In genomic region chr10:80596318-80596717, GRCm38 (mm10) we compare ENCODE assay signal across 20 mouse cellular contexts. TPM values are rescaled to one million over a fixed set of nuclear protein-coding genes. Genes with fewer than 3 reads are reported as not detected.
DNase-seq lines count a peak whose midpoint lies in the region; ATAC-seq and TF ChIP-seq lines count a peak whose summit lies in the region.
"Had no signal": no experiment of that assay in that cellular context is flagged by ENCODE, and none has a peak within 500 bp of the region (broad histone marks: within the 10 kb centered on the region; RNA-seq: fewer than 3 reads in every experiment).

No protein-coding gene starts in this region.

- H3K27ac ChIP-seq in liver, embryonic 13.5 days: peak overlapping the region; percentile 7; the same call in 1 of the 2 replicates
- no peak overlapping the region for H3K27ac ChIP-seq in liver, postnatal 0 days (ENCODE audit: low read depth)
- H3K27ac ChIP-seq in stomach, postnatal 0 days (replicated peaks): 0 out of 2 replicates have a peak overlapping the region, but pooled peaks have one; percentile 18
- H3K27ac ChIP-seq: embryonic facial prominence, embryonic 13.5 days; forebrain, embryonic 12.5 days; heart, adult 2 months; heart, embryonic 15.5 days had no signal

- no peaks in the 10 kb centered on the region for H3K36me3 ChIP-seq in liver, embryonic 13.5 days
- H3K36me3 ChIP-seq in liver, postnatal 0 days (replicated peaks; ENCODE audit: insufficient read depth, low read length): no peaks in the 10 kb centered on the region
- H3K36me3 ChIP-seq in stomach, postnatal 0 days (ENCODE audit: control insufficient read depth, insufficient read depth, low read length): no peaks in the 10 kb centered on the region
- H3K36me3 ChIP-seq: embryonic facial prominence, embryonic 13.5 days; forebrain, embryonic 12.5 days; heart, embryonic 15.5 days had no signal

- H3K4me3 ChIP-seq in liver, embryonic 13.5 days (replicated peaks): no peak overlapping the region
- no peak overlapping the region for H3K4me3 ChIP-seq in liver, postnatal 0 days (ENCODE audit: low read depth, low read length)
- no peak overlapping the region for H3K4me3 ChIP-seq in stomach, postnatal 0 days (ENCODE audit: low read depth, low read length)
- no peak overlapping the region for H3K4me3 ChIP-seq in lung, adult 2 months (replicated peaks; ENCODE audit: extremely low read depth, low read depth, low read length)
- H3K4me3 ChIP-seq: embryonic facial prominence, embryonic 13.5 days; forebrain, embryonic 12.5 days; heart, adult 2 months; heart, embryonic 15.5 days had no signal

- peak; percentile 46 for DNase-seq in adrenal gland, postnatal 14 days
- no peak for DNase-seq in adrenal gland, postnatal 4 days (ENCODE audit: low spot score in 2 of 2)
- DNase-seq in liver, embryonic 13.5 days: no peak
- DNase-seq in liver, postnatal 0 days: no peak
- peak; percentile 50 for DNase-seq in Muller cell, postnatal 12 days (ENCODE audit: inconsistent ontology term)
- no peak for DNase-seq in stomach, postnatal 0 days (ENCODE audit: low spot score)
- no peak for DNase-seq in lung, adult 2 months
- DNase-seq: adrenal gland, adult 8-10 months; cerebellum, adult 11 months; cerebellum, adult 9-10 months; cerebellum, postnatal 25 days; gastrocnemius, postnatal 14 days; heart, adult 2 months had no signal

- TF ChIP-seq POLR2A in lung, adult 2 months (IDR thresholded peaks at IDR 0.05; ENCODE audit: borderline replicate concordance, extremely low read depth, low read depth, low read length): no peak

- no peaks in the 10 kb centered on the region for H3K9me3 ChIP-seq in liver, embryonic 13.5 days (replicated peaks)
- H3K9me3 ChIP-seq in liver, postnatal 0 days (ENCODE audit: low read length): no peaks in the 10 kb centered on the region
- H3K9me3 ChIP-seq in stomach, postnatal 0 days (ENCODE audit: control insufficient read depth, low read length): no peaks in the 10 kb centered on the region
- H3K9me3 ChIP-seq: embryonic facial prominence, embryonic 13.5 days; forebrain, embryonic 12.5 days; heart, embryonic 15.5 days had no signal

- peak overlapping the region; percentile 39; the same call in 1 of the 2 replicates for H3K9ac ChIP-seq in liver, embryonic 13.5 days
- H3K9ac ChIP-seq in liver, postnatal 0 days (replicated peaks): no peak overlapping the region
- no peak overlapping the region for H3K9ac ChIP-seq in stomach, postnatal 0 days (ENCODE audit: low read length)
- H3K9ac ChIP-seq: embryonic facial prominence, embryonic 13.5 days; forebrain, embryonic 12.5 days; heart, embryonic 15.5 days had no signal

- TF ChIP-seq EP300 in liver, postnatal 0 days (IDR thresholded peaks at IDR 0.05; ENCODE audit: low read depth): no peak
- no peak for TF ChIP-seq EP300 in stomach, postnatal 0 days (optimal IDR thresholded peaks at IDR 0.05)

- no peak for ATAC-seq in liver, embryonic 13.5 days (ENCODE audit: low read depth)
- no peak for ATAC-seq in liver, postnatal 0 days
- ATAC-seq in stomach, postnatal 0 days (ENCODE audit: low FRiP score, low TSS enrichment): no peak
- ATAC-seq: forebrain, embryonic 16.5 days; hindbrain, embryonic 16.5 days; inflammation-experienced regulatory T-cells, adult 6 months had no signal

- H3K27me3 ChIP-seq in liver, embryonic 13.5 days: no peaks in the 10 kb centered on the region
- H3K27me3 ChIP-seq in liver, postnatal 0 days (ENCODE audit: insufficient read depth, low read length): no peaks in the 10 kb centered on the region
- H3K27me3 ChIP-seq in stomach, postnatal 0 days (ENCODE audit: control insufficient read depth, insufficient read depth, low read length): no peaks in the 10 kb centered on the region
- H3K27me3 ChIP-seq: embryonic facial prominence, embryonic 13.5 days; heart, embryonic 15.5 days had no signal

- peaks cover 51% of the 10 kb centered on the region for H3K4me1 ChIP-seq in liver, embryonic 13.5 days (replicated peaks)
- peaks cover 7% of the 10 kb centered on the region; the same call in 1 of the 2 replicates for H3K4me1 ChIP-seq in liver, postnatal 0 days (ENCODE audit: insufficient read depth)
- no peaks in the 10 kb centered on the region for H3K4me1 ChIP-seq in stomach, postnatal 0 days (replicated peaks; ENCODE audit: control insufficient read depth, insufficient read depth)
- H3K4me1 ChIP-seq in lung, adult 2 months (ENCODE audit: control insufficient read depth, insufficient read depth, low read length): no peaks in the 10 kb centered on the region
- H3K4me1 ChIP-seq: embryonic facial prominence, embryonic 13.5 days; forebrain, embryonic 12.5 days; heart, embryonic 15.5 days had no signal

- no peak overlapping the region for H3K4me2 ChIP-seq in liver, embryonic 13.5 days
- no peak overlapping the region for H3K4me2 ChIP-seq in liver, postnatal 0 days (ENCODE audit: low read depth, low read length)
- H3K4me2 ChIP-seq in stomach, postnatal 0 days (replicated peaks; ENCODE audit: low read depth): no peak overlapping the region
- H3K4me2 ChIP-seq: embryonic facial prominence, embryonic 13.5 days; forebrain, embryonic 12.5 days; heart, embryonic 11.5 days; heart, embryonic 15.5 days had no signal

- 51% methylated on average over 4 of the region's 4 CpGs for WGBS in liver, embryonic 13.5 days (ENCODE audit: insufficient replicate concordance)
- WGBS in liver, postnatal 0 days (ENCODE audit: insufficient replicate concordance): 56% methylated on average over 4 of the region's 4 CpGs
- WGBS in stomach, postnatal 0 days: 34% methylated on average over 4 of the region's 4 CpGs
- 43% methylated on average over 4 of the region's 4 CpGs for WGBS in lung, adult 2 months

- TF ChIP-seq CTCF in liver, postnatal 0 days (IDR thresholded peaks at IDR 0.05; ENCODE audit: low read depth): no peak
- no peak for TF ChIP-seq CTCF in stomach, postnatal 0 days (IDR thresholded peaks at IDR 0.05; ENCODE audit: low read depth)
- TF ChIP-seq CTCF in lung, adult 2 months (IDR thresholded peaks at IDR 0.05; ENCODE audit: insufficient read depth, low read length): no peak

RNA-seq across cellular contexts. Expression of gene Abhd17a, which starts 6.2 kb away (rescaled TPM):
- total RNA-seq in adrenal gland, postnatal 14 days (2021): 97.7 and 98.7 TPM in 2 replicates
- total RNA-seq in adrenal gland, postnatal 4 days (2021): 100 to 1,000 TPM; 106 to 112 TPM
- 45.1 and 51.7 TPM in 2 replicates for polyA plus RNA-seq in liver, embryonic 13.5 days (2015; fragmentation: Nextera tagmentation; extraction: Ambion mirVana)
- polyA plus RNA-seq in liver, postnatal 0 days (2015; fragmentation: Nextera tagmentation; extraction: Ambion mirVana): 50.2 and 59.3 TPM in 2 replicates
- 92.5 and 103 TPM in 2 replicates for polyA plus RNA-seq in stomach, postnatal 0 days (2015; fragmentation: Nextera tagmentation; extraction: Ambion mirVana)
- 191 and 262 TPM in 2 replicates for polyA plus RNA-seq in lung, adult 2 months (2012; rRNA removed)

RNA-seq across cellular contexts. Expression of gene Scamp4, which starts 6.4 kb away (rescaled TPM):
- 44.2 and 50.5 TPM in 2 replicates for total RNA-seq in adrenal gland, postnatal 14 days (2021)
- total RNA-seq in adrenal gland, postnatal 4 days (2021): 10 to 100 TPM; 49.5 to 51.8 TPM
- polyA plus RNA-seq in liver, embryonic 13.5 days (2015; fragmentation: Nextera tagmentation; extraction: Ambion mirVana): 52.0 and 54.6 TPM in 2 replicates
- 27.5 and 29.2 TPM in 2 replicates for polyA plus RNA-seq in liver, postnatal 0 days (2015; fragmentation: Nextera tagmentation; extraction: Ambion mirVana)
- 67.8 and 77.3 TPM in 2 replicates for polyA plus RNA-seq in stomach, postnatal 0 days (2015; fragmentation: Nextera tagmentation; extraction: Ambion mirVana)
- 91.4 and 110 TPM in 2 replicates for polyA plus RNA-seq in lung, adult 2 months (2012; rRNA removed)

RNA-seq across cellular contexts. Expression of gene Adat3, which starts 6.4 kb away (rescaled TPM):
- total RNA-seq in adrenal gland, postnatal 14 days (2021): 3.1 and 4.9 TPM in 2 replicates
- total RNA-seq in adrenal gland, postnatal 4 days (2021): 1 to 10 TPM; 4.0 to 4.9 TPM
- 5.7 and 6.3 TPM in 2 replicates for polyA plus RNA-seq in liver, embryonic 13.5 days (2015; fragmentation: Nextera tagmentation; extraction: Ambion mirVana)
- 2.1 and 2.6 TPM in 2 replicates for polyA plus RNA-seq in liver, postnatal 0 days (2015; fragmentation: Nextera tagmentation; extraction: Ambion mirVana)
- 4.1 and 4.3 TPM in 2 replicates for polyA plus RNA-seq in stomach, postnatal 0 days (2015; fragmentation: Nextera tagmentation; extraction: Ambion mirVana)
- 10.0 and 14.1 TPM in 2 replicates for polyA plus RNA-seq in lung, adult 2 months (2012; rRNA removed)

RNA-seq across cellular contexts. Expression of gene Gm49322, which starts 9.5 kb away (rescaled TPM):
- 1.6 and 2.5 TPM in 2 replicates for total RNA-seq in adrenal gland, postnatal 14 days (2021)
- 1 to 10 TPM; 3.0 to 3.4 TPM for total RNA-seq in adrenal gland, postnatal 4 days (2021)
- 1.4 and 1.5 TPM in 2 replicates for polyA plus RNA-seq in liver, embryonic 13.5 days (2015; fragmentation: Nextera tagmentation; extraction: Ambion mirVana)
- polyA plus RNA-seq in liver, postnatal 0 days (2015; fragmentation: Nextera tagmentation; extraction: Ambion mirVana): 0.20 and 0.52 TPM in 2 replicates
- polyA plus RNA-seq in stomach, postnatal 0 days (2015; fragmentation: Nextera tagmentation; extraction: Ambion mirVana): 1.4 and 1.7 TPM in 2 replicates
- polyA plus RNA-seq in lung, adult 2 months (2012; rRNA removed): 1.6 and 2.2 TPM in 2 replicates

RNA-seq across cellular contexts. Expression of gene Klf16, which starts 19.2 kb away (rescaled TPM):
- 10.1 and 11.6 TPM in 2 replicates for total RNA-seq in adrenal gland, postnatal 14 days (2021)
- 10 to 100 TPM; 14.2 to 16.5 TPM for total RNA-seq in adrenal gland, postnatal 4 days (2021)
- 13.4 and 14.1 TPM in 2 replicates for polyA plus RNA-seq in liver, embryonic 13.5 days (2015; fragmentation: Nextera tagmentation; extraction: Ambion mirVana)
- polyA plus RNA-seq in liver, postnatal 0 days (2015; fragmentation: Nextera tagmentation; extraction: Ambion mirVana): 6.1 and 6.5 TPM in 2 replicates
- polyA plus RNA-seq in stomach, postnatal 0 days (2015; fragmentation: Nextera tagmentation; extraction: Ambion mirVana): 8.3 and 8.4 TPM in 2 replicates
- polyA plus RNA-seq in lung, adult 2 months (2012; rRNA removed): 24.8 and 31.5 TPM in 2 replicates

Comparison
In these comparisons a context has a peak if more than half of its experiments do, and no peak if none do; other contexts are left out.
1. DNase-seq: peak in adrenal gland, postnatal 14 days (single experiment) and Muller cell, postnatal 12 days (single experiment); none in adrenal gland, postnatal 4 days (0 of 2), liver, embryonic 13.5 days (single experiment), liver, postnatal 0 days (single experiment), stomach, postnatal 0 days (single experiment) and lung, adult 2 months (single experiment).